Mouse (Mus musculus) MEL (cell line): Measurements from ENCODE around the gene Dusp21. TPM values are rescaled to one million over a fixed set of nuclear protein-coding genes. Genes with fewer than 3 reads are reported as not detected.

Source experiments
- DNase-seq: peaks from one replicate; pipeline ENCODE4 v3.0.0; 2011; ENCODE audit warnings: low read depth, low spot score
- H3K27ac ChIP-seq: 2 replicates; pipeline ENCODE4 v1.5.1; 2012; ENCODE audit warnings: low read depth, mild to moderate bottlenecking, control low read depth, low read length, moderate library complexity; ENCODE audit not compliant: control insufficient read depth
- H3K27me3 ChIP-seq, 2 experiments: fragments of 150-350 bp in 1 of 2; sonication (generic) in 1 of 2; 2 replicates each; pipeline ENCODE4 v1.6.1; 2012; ENCODE audit warnings: low read length in 2 of 2, mild to moderate bottlenecking in 2 of 2, improper control_type of control experiment in 1 of 2, moderate library complexity in 1 of 2; ENCODE audit not compliant: insufficient read depth in 2 of 2, control insufficient read depth in 1 of 2
- H3K36me3 ChIP-seq, 2 experiments: 2 replicates each; pipeline ENCODE4 v1.6.1; 2012 to 2014; ENCODE audit warnings: low read length in 2 of 2, improper control_type of control experiment in 1 of 2, inconsistent platforms in 1 of 2, mild to moderate bottlenecking in 1 of 2; ENCODE audit not compliant: insufficient read depth in 2 of 2, control insufficient read depth in 1 of 2
- H3K4me1 ChIP-seq, 2 experiments: fragments of 150-350 bp in 1 of 2; sonication (generic) in 1 of 2; 2 replicates each; pipeline ENCODE4 v1.6.1; 2012; ENCODE audit warnings: low read length in 2 of 2, improper control_type of control experiment in 1 of 2, mild to moderate bottlenecking in 1 of 2; ENCODE audit not compliant: insufficient read depth in 2 of 2, control insufficient read depth in 1 of 2
- H3K4me3 ChIP-seq, 2 experiments: fragments of 150-350 bp in 1 of 2; sonication (generic) in 1 of 2; 2 replicates each; pipeline ENCODE4 v1.5.1; 2012; ENCODE audit warnings: low read depth in 2 of 2, low read length in 2 of 2, mild to moderate bottlenecking in 2 of 2, moderate library complexity in 2 of 2, control low read depth in 1 of 2, improper control_type of control experiment in 1 of 2; ENCODE audit not compliant: control insufficient read depth in 1 of 2, insufficient read depth in 1 of 2
- H3K79me2 ChIP-seq: 2 replicates; pipeline ENCODE4 v1.6.1; 2012; ENCODE audit warnings: mild to moderate bottlenecking, low read length, moderate library complexity; ENCODE audit not compliant: control insufficient read depth, poor library complexity, insufficient read depth
- H3K9ac ChIP-seq: 2 replicates; pipeline ENCODE4 v1.6.1; 2012; ENCODE audit warnings: low read depth, mild to moderate bottlenecking, control low read depth, low read length, moderate library complexity; ENCODE audit not compliant: control insufficient read depth, poor library complexity, severe bottlenecking
- H3K9me3 ChIP-seq: fragments of 150-350 bp; sonication (generic); replicated peaks from 2 replicates; pipeline ENCODE4 v1.6.1; 2012; ENCODE audit warnings: mild to moderate bottlenecking, low read length, improper control_type of control experiment, moderate library complexity; ENCODE audit not compliant: insufficient read depth
- BHLHE40 ChIP-seq: IDR thresholded peaks from 2 replicates; pipeline ENCODE4 v1.6.1; 2012; ENCODE audit warnings: low read depth, mild to moderate bottlenecking, inconsistent platforms, low read length, improper control_type of control experiment, borderline replicate concordance
- CHD1 ChIP-seq: IDR thresholded peaks from 2 replicates; pipeline ENCODE4 v1.6.1; 2012; ENCODE audit warnings: low read depth, mild to moderate bottlenecking, inconsistent platforms, low read length, improper control_type of control experiment
- CHD2 ChIP-seq: IDR thresholded peaks from 2 replicates; pipeline ENCODE4 v1.6.1; 2011; ENCODE audit warnings: low read length, improper control_type of control experiment
- CTCF ChIP-seq, 3 experiments: IDR thresholded peaks in 2 of 3; conservative IDR thresholded peaks in 1 of 3; 2 replicates each; pipeline ENCODE4 v1.5.1; 2011 to 2012; ENCODE audit warnings: low read length in 3 of 3, low read depth in 2 of 3, mild to moderate bottlenecking in 2 of 3, improper control_type of control experiment in 1 of 3, inconsistent platforms in 1 of 3, mixed read lengths in 1 of 3, moderate library complexity in 1 of 3; ENCODE audit not compliant: control insufficient read depth in 1 of 3, insufficient read depth in 1 of 3, poor library complexity in 1 of 3, severe bottlenecking in 1 of 3
- ETS1 ChIP-seq: IDR thresholded peaks from 2 replicates; pipeline ENCODE4 v1.6.1; 2012; ENCODE audit warnings: low read depth, mild to moderate bottlenecking, inconsistent platforms, low read length, improper control_type of control experiment, moderate library complexity
- HCFC1 ChIP-seq: IDR thresholded peaks from 2 replicates; pipeline ENCODE4 v1.6.1; 2012; ENCODE audit warnings: low read depth, mild to moderate bottlenecking, inconsistent platforms, low read length, improper control_type of control experiment, moderate library complexity
- KAT2A ChIP-seq: conservative IDR thresholded peaks from 2 replicates; pipeline ENCODE4 v1.6.1; 2012; ENCODE audit warnings: low read depth, low read length, improper control_type of control experiment, inconsistent platforms
- MAFK ChIP-seq: IDR thresholded peaks from 2 replicates; pipeline ENCODE4 v1.6.1; 2011; ENCODE audit warnings: low read depth, mild to moderate bottlenecking, low read length, improper control_type of control experiment, borderline replicate concordance
- MAX ChIP-seq: IDR thresholded peaks from 2 replicates; pipeline ENCODE4 v1.6.1; 2011; ENCODE audit warnings: low read length, improper control_type of control experiment
- MXI1 ChIP-seq: IDR thresholded peaks from 2 replicates; pipeline ENCODE4 v1.6.1; 2011; ENCODE audit warnings: mild to moderate bottlenecking, low read depth, low read length, improper control_type of control experiment
- MYB ChIP-seq: IDR thresholded peaks from 2 replicates; pipeline ENCODE4 v1.6.1; 2011; ENCODE audit warnings: mild to moderate bottlenecking, low read depth, low read length, improper control_type of control experiment
- MYC ChIP-seq: IDR thresholded peaks from 2 replicates; pipeline ENCODE4 v1.6.1; 2011; ENCODE audit warnings: low read depth, mild to moderate bottlenecking, low read length, improper control_type of control experiment, moderate library complexity
- NELFE ChIP-seq: IDR thresholded peaks from 2 replicates; pipeline ENCODE4 v1.6.1; 2011; ENCODE audit warnings: low read depth, low read length, improper control_type of control experiment
- NRF1 ChIP-seq: IDR thresholded peaks from 2 replicates; pipeline ENCODE4 v1.6.1; 2014; ENCODE audit warnings: low read depth, mild to moderate bottlenecking, inconsistent platforms, low read length, improper control_type of control experiment, moderate library complexity; ENCODE audit not compliant: poor library complexity, insufficient read depth, severe bottlenecking
- POLR2A ChIP-seq, 2 experiments: IDR thresholded peaks; 2 replicates each; pipeline ENCODE4 v1.6.1; 2011 to 2012; ENCODE audit warnings: low read length in 2 of 2, mild to moderate bottlenecking in 2 of 2, control low read depth in 1 of 2, improper control_type of control experiment in 1 of 2, low read depth in 1 of 2, moderate library complexity in 1 of 2; ENCODE audit not compliant: control insufficient read depth in 1 of 2, insufficient read depth in 1 of 2, poor library complexity in 1 of 2
- RAD21 ChIP-seq: IDR thresholded peaks from 2 replicates; pipeline ENCODE4 v1.6.1; 2011; ENCODE audit warnings: mild to moderate bottlenecking, low read depth, low read length, improper control_type of control experiment
- SIN3A ChIP-seq: IDR thresholded peaks from 2 replicates; pipeline ENCODE4 v1.6.1; 2012; ENCODE audit warnings: low read length, improper control_type of control experiment, inconsistent platforms
- SMC3 ChIP-seq: IDR thresholded peaks from 2 replicates; pipeline ENCODE4 v1.6.1; 2011; ENCODE audit warnings: low read depth, low read length, improper control_type of control experiment
- TBP ChIP-seq: IDR thresholded peaks from 2 replicates; pipeline ENCODE4 v1.8.0; 2011; ENCODE audit warnings: low read depth, low read length, improper control_type of control experiment
- TCF12 ChIP-seq: IDR thresholded peaks from 2 replicates; pipeline ENCODE4 v1.6.1; 2014; ENCODE audit warnings: low read depth, mild to moderate bottlenecking, inconsistent platforms, low read length, improper control_type of control experiment, moderate library complexity
- USF1 ChIP-seq: IDR thresholded peaks from 2 replicates; pipeline ENCODE4 v1.6.1; 2014; ENCODE audit warnings: low read depth, mild to moderate bottlenecking, inconsistent platforms, low read length, improper control_type of control experiment, moderate library complexity
- ZKSCAN1 ChIP-seq: IDR thresholded peaks from 2 replicates; pipeline ENCODE4 v1.6.1; 2012; ENCODE audit warnings: low read depth, mild to moderate bottlenecking, inconsistent platforms, low read length, improper control_type of control experiment, moderate library complexity
- ZMIZ1 ChIP-seq: IDR thresholded peaks from 2 replicates; pipeline ENCODE4 v1.6.1; 2012; ENCODE audit warnings: low read depth, mild to moderate bottlenecking, inconsistent platforms, low read length, improper control_type of control experiment, moderate library complexity
- polyA plus RNA-seq, 2 experiments: library from polyadenylated mRNA; stranded (reverse) in 1 of 2; unstranded in 1 of 2; fragments of >175 nt in 1 of 2; fragments of >200 nt in 1 of 2; gene quantifications; 2 replicates each; pipeline versions ENCODE4 v1.2.1 to v1.2.4; 2012; ENCODE audit warnings: low replicate concordance in 2 of 2, low read depth in 1 of 2; ENCODE audit not compliant: insufficient read length in 2 of 2, insufficient read depth in 1 of 2, missing spikeins in 1 of 2
- total RNA-seq: library from RNA; depleted of rRNA; stranded (reverse); fragments of 300-350 nt; gene quantifications from 2 replicates; pipeline ENCODE4 v1.2.3, GENCODE M21; 2012; rRNA removed

Gene Dusp21
- total RNA-seq: not detected in 2 replicates
- polyA plus RNA-seq: not detected

- H3K4me1 ChIP-seq: no peaks in the 10 kb centered on the region
- no peaks in the 10 kb centered on the region for H3K9me3 ChIP-seq
- no peak for DNase-seq
- no peaks in the 10 kb centered on the region for H3K36me3 ChIP-seq
- peaks cover 0 to 1% of the 10 kb centered on the region in 2 experiments; a peak in 2 of 4 replicates for H3K27me3 ChIP-seq
- no peak within 1 kb of the TSS for H3K27ac ChIP-seq
- no peak within 1 kb of the TSS for H3K9ac ChIP-seq
- no peak within 1 kb of the TSS for H3K4me3 ChIP-seq
- H3K79me2 ChIP-seq: no peaks in the 10 kb centered on the region
- TF ChIP-seq CTCF (IDR thresholded peaks at IDR 0.05 in 2 of 3, conservative IDR thresholded peaks at IDR 0.05 in 1 of 3; ENCODE audit: control insufficient read depth in 1 of 3, insufficient read depth in 1 of 3, low read depth in 2 of 3, low read length in 3 of 3, poor library complexity in 1 of 3, severe bottlenecking in 1 of 3): no peak
- TF ChIP-seq MYC: no peak
- no peak for TF ChIP-seq POLR2A (IDR thresholded peaks at IDR 0.05; ENCODE audit: control insufficient read depth in 1 of 2, insufficient read depth in 1 of 2, low read depth in 1 of 2, low read length in 2 of 2, poor library complexity in 1 of 2)
- no peak for TF ChIP-seq MAX
- no peak for TF ChIP-seq NELFE
- TF ChIP-seq ZKSCAN1: no peak
- TF ChIP-seq NRF1: no peak
- TF ChIP-seq SIN3A: no peak
- TF ChIP-seq SMC3: no peak
- no peak for TF ChIP-seq CHD1
- TF ChIP-seq KAT2A: no peak
- TF ChIP-seq TBP: no peak
- TF ChIP-seq BHLHE40: no peak
- TF ChIP-seq HCFC1: no peak
- TF ChIP-seq MYB: no peak
- TF ChIP-seq TCF12: no peak
- TF ChIP-seq MAFK: no peak
- no peak for TF ChIP-seq ZMIZ1
- TF ChIP-seq CHD2: no peak
Measured at GRCm38 (mm10) chrX:18145557-18145956, at the start of gene Dusp21. Gene Dusp21, plus strand, starts transcription at chrX:18145857.

GRCm38 (mm10) chrX:18160734-18161442 lies 15.2 kb downstream of the Dusp21 start:
- TF ChIP-seq ETS1: no peak
- TF ChIP-seq MAFK: peak; percentile 79
- TF ChIP-seq RAD21: no peak
- TF ChIP-seq USF1: no peak
- no peak for TF ChIP-seq ZMIZ1
- no peak for TF ChIP-seq MXI1
- peaks cover 0 to 2% of the 10 kb centered on the region in 2 experiments; a peak in 2 of 4 replicates for H3K36me3 ChIP-seq
- H3K9me3 ChIP-seq: no peaks in the 10 kb centered on the region
- peak overlapping the region in 1 of 2 experiments; percentile 76; a peak in 1 of 4 replicates for H3K4me3 ChIP-seq
- H3K9ac ChIP-seq: peak overlapping the region; percentile 96; the same call in 1 of the 2 replicates
- H3K79me2 ChIP-seq: peaks cover 25% of the 10 kb centered on the region
- no peak overlapping the region for H3K27ac ChIP-seq
- no peak for DNase-seq
- H3K27me3 ChIP-seq: no peaks in the 10 kb centered on the region
- H3K4me1 ChIP-seq: peaks cover 2 to 5% of the 10 kb centered on the region in 2 experiments; a peak in 2 of 4 replicates
